Mouse (Mus musculus): ENCODE measurements around the gene Gm45753. TPM values are rescaled to one million over a fixed set of nuclear protein-coding genes. Genes with fewer than 3 reads are reported as not detected.

The Gm45753 gene
- total RNA-seq, 2 experiments from 2014 or later = not detected

- Histone ChIP-seq H3K27ac (no peak overlapping the region), H3K4me3 (no peak overlapping the region)
- intact Hi-C loops (cut with DNase I) = no loop called here
- TF ChIP-seq CTCF (IDR thresholded peaks at IDR 0.05) = no peak
- no peak for DNase-seq (ENCODE audit: extremely low spot score in 1 of 2, low spot score in 2 of 2)
Measured at GRCm38 (mm10) chr8:45321365-45321764, 13.1 kb upstream of the Gm45753 start.

- DNase-seq (ENCODE audit: extremely low spot score in 1 of 2, low spot score in 2 of 2) = no peak
- no peak for TF ChIP-seq CTCF (IDR thresholded peaks at IDR 0.05)
- Histone ChIP-seq H3K4me3 (no peak overlapping the region), H3K27ac (no peak overlapping the region)
- intact Hi-C loops (cut with DNase I) = no loop called here
Measured at GRCm38 (mm10) chr8:45320930-45321329, 12.7 kb upstream of the Gm45753 start.

- DNase-seq (ENCODE audit: extremely low spot score in 1 of 2, low spot score in 2 of 2) = no peak
- H3K4me3 ChIP-seq = no peak overlapping the region
- no peak overlapping the region for H3K27ac ChIP-seq
- intact Hi-C loops (cut with DNase I) = no loop called here
- no peak for TF ChIP-seq CTCF (IDR thresholded peaks at IDR 0.05)
Measured at GRCm38 (mm10) chr8:45310967-45311366, 2.7 kb upstream of the Gm45753 start.

- Histone ChIP-seq H3K27ac (no peak overlapping the region), H3K4me3 (no peak overlapping the region)
- intact Hi-C loops (cut with DNase I) = no loop called here
- TF ChIP-seq CTCF (IDR thresholded peaks at IDR 0.05) = no peak
- no peak for DNase-seq (ENCODE audit: extremely low spot score in 1 of 2, low spot score in 2 of 2)
Measured at GRCm38 (mm10) chr8:45305479-45305878, 2.8 kb downstream of the Gm45753 start.

- no peak overlapping the region for H3K4me3 ChIP-seq
- no peak for TF ChIP-seq CTCF (IDR thresholded peaks at IDR 0.05)
- no peak overlapping the region for H3K27ac ChIP-seq
- no peak for DNase-seq (ENCODE audit: extremely low spot score in 1 of 2, low spot score in 2 of 2)
- intact Hi-C loops (cut with DNase I) = no loop called here
Measured at GRCm38 (mm10) chr8:45304354-45304753, 3.9 kb downstream of the Gm45753 start.

GRCm38 (mm10) chr8:45302390-45302789 lies 5.9 kb downstream of the Gm45753 start:
- intact Hi-C loops (cut with DNase I) = no loop called here
- Histone ChIP-seq H3K27ac (no peak overlapping the region), H3K4me3 (no peak overlapping the region)
- TF ChIP-seq CTCF (IDR thresholded peaks at IDR 0.05) = no peak
- DNase-seq (ENCODE audit: extremely low spot score in 1 of 2, low spot score in 2 of 2) = no peak

GRCm38 (mm10) chr8:45295276-45295675 lies 13.0 kb downstream of the Gm45753 start:
- intact Hi-C loops (cut with DNase I) = no loop called here
- no peak for TF ChIP-seq CTCF (IDR thresholded peaks at IDR 0.05)
- DNase-seq (ENCODE audit: extremely low spot score in 1 of 2, low spot score in 2 of 2) = no peak
- Histone ChIP-seq H3K27ac (no peak overlapping the region), H3K4me3 (no peak overlapping the region)

- no peak for TF ChIP-seq CTCF (IDR thresholded peaks at IDR 0.05)
- intact Hi-C loops (cut with DNase I) = no loop called here
- H3K27ac ChIP-seq = no peak within 1 kb of the TSS
Measured at GRCm38 (mm10) chr8:45294687-45295086, 13.6 kb downstream of the Gm45753 start, which contains the start of gene Klkb1. Klkb1 (minus strand) TSS chr8:45294859.

GRCm38 (mm10) chr8:45291790-45292189 lies 16.5 kb downstream of the Gm45753 start:
- DNase-seq (ENCODE audit: extremely low spot score in 1 of 2, low spot score in 2 of 2) = no peak
- no peak overlapping the region for H3K27ac ChIP-seq
- intact Hi-C loops (cut with DNase I) = no loop called here

More at GRCm38 (mm10) chr8:45294687-45295086, 13.6 kb downstream of the Gm45753 start, which contains the start of gene Klkb1:
- no peak for DNase-seq (ENCODE audit: extremely low spot score in 1 of 2, low spot score in 2 of 2)
- no peak within 1 kb of the TSS for H3K4me3 ChIP-seq

GRCm38 (mm10) chr8:45281630-45282029 lies 26.6 kb downstream of the Gm45753 start:
- no peak overlapping the region for H3K27ac ChIP-seq
- intact Hi-C loops (cut with DNase I) = no loop called here
- no peak for TF ChIP-seq CTCF (IDR thresholded peaks at IDR 0.05)
- H3K4me3 ChIP-seq = no peak overlapping the region
- no peak for DNase-seq (ENCODE audit: extremely low spot score in 1 of 2, low spot score in 2 of 2)

More at GRCm38 (mm10) chr8:45291790-45292189, 16.5 kb downstream of the Gm45753 start:
- H3K4me3 ChIP-seq = no peak overlapping the region
- TF ChIP-seq CTCF (IDR thresholded peaks at IDR 0.05) = no peak

GRCm38 (mm10) chr8:45277453-45277852 lies 30.8 kb downstream of the Gm45753 start:
- TF ChIP-seq CTCF (IDR thresholded peaks at IDR 0.05) = no peak
- Histone ChIP-seq H3K4me3 (no peak overlapping the region), H3K27ac (no peak overlapping the region)
- no peak for DNase-seq (ENCODE audit: extremely low spot score in 1 of 2, low spot score in 2 of 2)
- intact Hi-C loops (cut with DNase I) = no loop called here

GRCm38 (mm10) chr8:45274317-45274716 lies 33.9 kb downstream of the Gm45753 start:
- no peak for TF ChIP-seq CTCF (IDR thresholded peaks at IDR 0.05)
- H3K4me3 ChIP-seq = no peak overlapping the region
- no peak for DNase-seq (ENCODE audit: extremely low spot score in 1 of 2, low spot score in 2 of 2)
- H3K27ac ChIP-seq = no peak overlapping the region
- intact Hi-C loops (cut with DNase I) = no loop called here

- Histone ChIP-seq H3K27ac (no peak overlapping the region), H3K4me3 (no peak overlapping the region)
- intact Hi-C loops (cut with DNase I) = no loop called here
- no peak for DNase-seq (ENCODE audit: extremely low spot score in 1 of 2, low spot score in 2 of 2)
- no peak for TF ChIP-seq CTCF (IDR thresholded peaks at IDR 0.05)
Measured at GRCm38 (mm10) chr8:45269056-45269455, 39.2 kb downstream of the Gm45753 start.
